Mouse (Mus musculus): ENCODE results near the gene Gabbr2. TPM values are rescaled to one million over a fixed set of nuclear protein-coding genes. Genes with fewer than 3 reads are reported as not detected.

The Gabbr2 gene
- polyA plus RNA-seq, 1 experiment, result 102 TPM

- Histone ChIP-seq H3K4me3 (replicated peaks; ENCODE audit: insufficient read depth, low read depth, low read length) (no peak overlapping the region), H3K4me1 (ENCODE audit: control insufficient read depth, insufficient read depth, low read length) (peaks cover 22% of the 10 kb centered on the region), H3K27me3 (ENCODE audit: control insufficient read depth, insufficient read depth, low read length) (no peaks in the 10 kb centered on the region), H3K27ac (ENCODE audit: insufficient read depth, low read length) (peak overlapping the region; percentile 35; the same call in 1 of the 2 replicates)
- TF ChIP-seq CTCF (IDR thresholded peaks at IDR 0.05; ENCODE audit: borderline replicate concordance, insufficient read depth, low read depth, low read length) (no peak), POLR2A (IDR thresholded peaks at IDR 0.05; ENCODE audit: borderline replicate concordance, insufficient read depth, low read length) (no peak)
- DNase-seq, result no peak
- WGBS, result 61% methylated on average over 6 of the region's 6 CpGs
Observed at GRCm38 (mm10) chr4:46860586-46860985, 131.1 kb downstream of the Gabbr2 start.

- TF ChIP-seq POLR2A (IDR thresholded peaks at IDR 0.05; ENCODE audit: borderline replicate concordance, insufficient read depth, low read length), result no peak
- TF ChIP-seq CTCF (IDR thresholded peaks at IDR 0.05; ENCODE audit: borderline replicate concordance, insufficient read depth, low read depth, low read length), result peak; percentile 69
Observed at GRCm38 (mm10) chr4:46858899-46859298, 132.8 kb downstream of the Gabbr2 start.

GRCm38 (mm10) chr4:46856145-46856544 is 135.5 kb downstream of the Gabbr2 start:
- no peak overlapping the region for H3K4me3 ChIP-seq (replicated peaks; ENCODE audit: insufficient read depth, low read depth, low read length)
- H3K4me1 ChIP-seq (ENCODE audit: control insufficient read depth, insufficient read depth, low read length), result peaks cover 35% of the 10 kb centered on the region
- no peak for TF ChIP-seq CTCF (IDR thresholded peaks at IDR 0.05; ENCODE audit: borderline replicate concordance, insufficient read depth, low read depth, low read length)
- TF ChIP-seq POLR2A (IDR thresholded peaks at IDR 0.05; ENCODE audit: borderline replicate concordance, insufficient read depth, low read length), result no peak
- no peak for DNase-seq
- WGBS, result 94% methylated on average over 8 of the region's 8 CpGs
- no peak overlapping the region for H3K27ac ChIP-seq (ENCODE audit: insufficient read depth, low read length)
- H3K27me3 ChIP-seq (ENCODE audit: control insufficient read depth, insufficient read depth, low read length), result no peaks in the 10 kb centered on the region

More at GRCm38 (mm10) chr4:46858899-46859298, 132.8 kb downstream of the Gabbr2 start:
- Histone ChIP-seq H3K4me3 (replicated peaks; ENCODE audit: insufficient read depth, low read depth, low read length) (no peak overlapping the region), H3K27me3 (ENCODE audit: control insufficient read depth, insufficient read depth, low read length) (no peaks in the 10 kb centered on the region), H3K4me1 (ENCODE audit: control insufficient read depth, insufficient read depth, low read length) (peaks cover 33% of the 10 kb centered on the region), H3K27ac (ENCODE audit: insufficient read depth, low read length) (no peak overlapping the region)
- peak; percentile 84 to 86 for DNase-seq
- WGBS, result 2% methylated on average over 13 of the region's 13 CpGs

GRCm38 (mm10) chr4:46854686-46855385 is 136.8 kb downstream of the Gabbr2 start:
- Histone ChIP-seq H3K4me3 (replicated peaks; ENCODE audit: insufficient read depth, low read depth, low read length) (no peak overlapping the region), H3K4me1 (ENCODE audit: control insufficient read depth, insufficient read depth, low read length) (peaks cover 26% of the 10 kb centered on the region), H3K27ac (ENCODE audit: insufficient read depth, low read length) (no peak overlapping the region; the same call in 1 of the 2 replicates), H3K27me3 (ENCODE audit: control insufficient read depth, insufficient read depth, low read length) (no peaks in the 10 kb centered on the region)
- TF ChIP-seq POLR2A (IDR thresholded peaks at IDR 0.05; ENCODE audit: borderline replicate concordance, insufficient read depth, low read length) (no peak), CTCF (IDR thresholded peaks at IDR 0.05; ENCODE audit: borderline replicate concordance, insufficient read depth, low read depth, low read length) (no peak)
- WGBS, result 21% methylated on average over 23 of the region's 23 CpGs
- peak; percentile 57 to 63 for DNase-seq

GRCm38 (mm10) chr4:46853852-46854460 is 137.7 kb downstream of the Gabbr2 start:
- TF ChIP-seq POLR2A (IDR thresholded peaks at IDR 0.05; ENCODE audit: borderline replicate concordance, insufficient read depth, low read length), result no peak
- TF ChIP-seq CTCF (IDR thresholded peaks at IDR 0.05; ENCODE audit: borderline replicate concordance, insufficient read depth, low read depth, low read length), result no peak
- Histone ChIP-seq H3K4me1 (ENCODE audit: control insufficient read depth, insufficient read depth, low read length) (peaks cover 19% of the 10 kb centered on the region), H3K4me3 (replicated peaks; ENCODE audit: insufficient read depth, low read depth, low read length) (no peak overlapping the region), H3K27ac (ENCODE audit: insufficient read depth, low read length) (no peak overlapping the region), H3K27me3 (ENCODE audit: control insufficient read depth, insufficient read depth, low read length) (no peaks in the 10 kb centered on the region)
- DNase-seq, result no peak
- 88% methylated on average over 12 of the region's 12 CpGs for WGBS

GRCm38 (mm10) chr4:46847745-46848144 is 143.9 kb downstream of the Gabbr2 start:
- peaks cover 16% of the 10 kb centered on the region for H3K4me1 ChIP-seq (ENCODE audit: control insufficient read depth, insufficient read depth, low read length)
- no peak overlapping the region for H3K4me3 ChIP-seq (replicated peaks; ENCODE audit: insufficient read depth, low read depth, low read length)
- TF ChIP-seq POLR2A (IDR thresholded peaks at IDR 0.05; ENCODE audit: borderline replicate concordance, insufficient read depth, low read length) (no peak), CTCF (IDR thresholded peaks at IDR 0.05; ENCODE audit: borderline replicate concordance, insufficient read depth, low read depth, low read length) (no peak)
- no peaks in the 10 kb centered on the region for H3K27me3 ChIP-seq (ENCODE audit: control insufficient read depth, insufficient read depth, low read length)
- no peak for DNase-seq
- H3K27ac ChIP-seq (ENCODE audit: insufficient read depth, low read length), result no peak overlapping the region

- TF ChIP-seq POLR2A (IDR thresholded peaks at IDR 0.05; ENCODE audit: borderline replicate concordance, insufficient read depth, low read length), result no peak
- TF ChIP-seq CTCF (IDR thresholded peaks at IDR 0.05; ENCODE audit: borderline replicate concordance, insufficient read depth, low read depth, low read length), result peak; percentile 25; the same call in 1 of the 2 replicates
- no peak for DNase-seq
- Histone ChIP-seq H3K27ac (ENCODE audit: insufficient read depth, low read length) (no peak overlapping the region), H3K4me1 (ENCODE audit: control insufficient read depth, insufficient read depth, low read length) (peaks cover 19% of the 10 kb centered on the region), H3K4me3 (replicated peaks; ENCODE audit: insufficient read depth, low read depth, low read length) (no peak overlapping the region), H3K27me3 (ENCODE audit: control insufficient read depth, insufficient read depth, low read length) (no peaks in the 10 kb centered on the region)
- 96% methylated on average over 10 of the region's 10 CpGs for WGBS
Observed at GRCm38 (mm10) chr4:46846396-46846795, 145.3 kb downstream of the Gabbr2 start.

Data from cerebellum, adult 2 months (tissue).